Mouse (Mus musculus): Measurements from ENCODE around the gene Havcr1.
"Not testable (repeated sequence)": the region's sequence is repeated elsewhere in the genome, so short reads cannot be mapped to it uniquely, and the experiment has no call there.

The Havcr1 gene

GRCm38 (mm10) chr11:46735076-46735475 is at the start of gene Havcr1:
TSS of gene Havcr1 (plus strand) at chr11:46735080.
- DNase-seq (ENCODE audit: low read depth) = not testable (repeated sequence)

- no peak for DNase-seq (ENCODE audit: low read depth)
Observed at GRCm38 (mm10) chr11:46690136-46690535, 44.7 kb upstream of the Havcr1 start.

GRCm38 (mm10) chr11:46695849-46696248 is 39.0 kb upstream of the Havcr1 start:
- DNase-seq (ENCODE audit: low read depth) = not testable (repeated sequence)

GRCm38 (mm10) chr11:46697433-46698277 is 37.2 kb upstream of the Havcr1 start:
- DNase-seq (ENCODE audit: low read depth) = no peak

GRCm38 (mm10) chr11:46698278-46698655 is 36.6 kb upstream of the Havcr1 start:
- DNase-seq (ENCODE audit: low read depth) = no peak

GRCm38 (mm10) chr11:46698830-46699229 is 36.0 kb upstream of the Havcr1 start:
- no peak for DNase-seq (ENCODE audit: low read depth)

- no peak for DNase-seq (ENCODE audit: low read depth)
Observed at GRCm38 (mm10) chr11:46706664-46707356, 28.1 kb upstream of the Havcr1 start, which contains the start of gene Timd2. TSS of gene Timd2 (minus strand) at chr11:46707061.

- DNase-seq (ENCODE audit: low read depth) = no peak
Observed at GRCm38 (mm10) chr11:46731541-46732070, 3.3 kb upstream of the Havcr1 start.

- no peak for DNase-seq (ENCODE audit: low read depth)
Observed at GRCm38 (mm10) chr11:46733242-46733789, 1.6 kb upstream of the Havcr1 start.

GRCm38 (mm10) chr11:46734617-46735016 is 263 bp upstream of the Havcr1 start:
- DNase-seq (ENCODE audit: low read depth) = no peak

GRCm38 (mm10) chr11:46739501-46739900 is 4.6 kb downstream of the Havcr1 start:
- DNase-seq (ENCODE audit: low read depth) = no peak

GRCm38 (mm10) chr11:46740886-46741285 is 6.0 kb downstream of the Havcr1 start:
- no peak for DNase-seq (ENCODE audit: low read depth)

- DNase-seq (ENCODE audit: low read depth) = no peak
Observed at GRCm38 (mm10) chr11:46741716-46742115, 6.8 kb downstream of the Havcr1 start.

GRCm38 (mm10) chr11:46747996-46748395 is 13.1 kb downstream of the Havcr1 start:
- DNase-seq (ENCODE audit: low read depth) = no peak

- no peak for DNase-seq (ENCODE audit: low read depth)
Observed at GRCm38 (mm10) chr11:46753662-46754061, 18.8 kb downstream of the Havcr1 start.

GRCm38 (mm10) chr11:46754669-46755068 is 19.8 kb downstream of the Havcr1 start:
- DNase-seq (ENCODE audit: low read depth) = no peak

GRCm38 (mm10) chr11:46755714-46756113 is 20.8 kb downstream of the Havcr1 start:
- DNase-seq (ENCODE audit: low read depth) = not testable (repeated sequence)

GRCm38 (mm10) chr11:46776879-46777278 is 42.0 kb downstream of the Havcr1 start:
- no peak for DNase-seq (ENCODE audit: low read depth)

- DNase-seq (ENCODE audit: low read depth) = no peak
Observed at GRCm38 (mm10) chr11:46779811-46780210, 44.9 kb downstream of the Havcr1 start.

- peak; percentile 61 for DNase-seq (ENCODE audit: low read depth)
Observed at GRCm38 (mm10) chr11:46804440-46804839, 69.6 kb downstream of the Havcr1 start.

- no peak for DNase-seq (ENCODE audit: low read depth)
Observed at GRCm38 (mm10) chr11:46810511-46810910, 75.6 kb downstream of the Havcr1 start, which contains the start of gene Timd4. TSS of gene Timd4 (plus strand) at chr11:46810800.

GRCm38 (mm10) chr11:46817692-46818091 is 82.8 kb downstream of the Havcr1 start:
- no peak for DNase-seq (ENCODE audit: low read depth)
